Mouse (Mus musculus) lung, embryonic 14.5 days (tissue): ENCODE results near the gene Npcd. TPM values are rescaled to one million over a fixed set of nuclear protein-coding genes. Genes with fewer than 3 reads are reported as not detected.

Source experiments
- ATAC-seq: fragments of 200-750 bp; cut with Nextera tagmentation; 2 replicates; pipeline ENCODE4 v1.8.0; 2017; ENCODE audit warnings: mild to moderate bottlenecking, moderate TSS enrichment, moderate library complexity; ENCODE audit not compliant: insufficient read depth
- DNase-seq: peaks from one replicate; pipeline ENCODE4 v3.0.0-alpha.2; 2015
- H3K27ac ChIP-seq: fragments of 300-500 bp; sonication (generic); 2 replicates; pipeline ENCODE4 v1.5.1; 2014; ENCODE audit warnings: low read depth, mild to moderate bottlenecking, moderate library complexity
- H3K27me3 ChIP-seq: fragments of 300-500 bp; sonication (generic); 2 replicates; pipeline ENCODE4 v1.6.1; 2014; ENCODE audit warnings: low read length, control low read depth; ENCODE audit not compliant: insufficient read depth
- H3K36me3 ChIP-seq: fragments of 300-500 bp; sonication (generic); 2 replicates; pipeline ENCODE4 v1.6.1; 2014; ENCODE audit warnings: control low read depth; ENCODE audit not compliant: insufficient read depth
- H3K4me1 ChIP-seq: fragments of 300-500 bp; sonication (generic); 2 replicates; pipeline ENCODE4 v1.6.1; 2014; ENCODE audit warnings: antibody characterized with exemption, control low read depth; ENCODE audit not compliant: insufficient read depth
- H3K4me2 ChIP-seq: fragments of 300-500 bp; sonication (generic); 2 replicates; pipeline ENCODE4 v1.6.1; 2014; ENCODE audit warnings: mild to moderate bottlenecking
- H3K4me3 ChIP-seq: fragments of 300-500 bp; sonication (generic); 2 replicates; pipeline ENCODE4 v1.5.1; 2014; ENCODE audit warnings: low read depth, low read length
- H3K9ac ChIP-seq: fragments of 300-500 bp; sonication (generic); 2 replicates; pipeline ENCODE4 v1.6.1; 2014
- H3K9me3 ChIP-seq: fragments of 300-500 bp; sonication (generic); 2 replicates; pipeline ENCODE4 v1.6.1; 2016; ENCODE audit warnings: low read depth, low read length, control low read depth
- CTCF ChIP-seq: IDR thresholded peaks from 2 replicates; pipeline ENCODE4 v1.5.1; 2016; ENCODE audit warnings: antibody characterized with exemption, low read depth
- WGBS: fragments of 180-500 bp; shearing (Covaris S2); extraction: QIAGEN DNeasy Blood & Tissue Kit; methylation state at CpG from one replicate; pipeline ENCODE4 v1.1.7; 2014; 5-methylcytosine and 5-hydroxymethylcytosine counted together
- polyA plus RNA-seq: library from polyadenylated mRNA; unstranded; fragments of >200 nt; fragmentation: Nextera tagmentation; extraction: Ambion mirVana; gene quantifications from 2 replicates; pipeline ENCODE4 v1.2.1, GENCODE M21; 2014

Npcd gene
- polyA plus RNA-seq, 1 experiment from 2014 or later = not detected

GRCm38 (mm10) chr15:79793076-79793475, 41.0 kb downstream of the Npcd start:
- no peaks in the 10 kb centered on the region; the same call in 1 of the 2 replicates for H3K27me3 ChIP-seq
- no peak overlapping the region for H3K4me2 ChIP-seq
- DNase-seq (no peak), ATAC-seq (no peak)
- no peak for TF ChIP-seq CTCF
- WGBS = 91% methylated on average over 9 of the region's 9 CpGs
- H3K4me1 ChIP-seq = no peaks in the 10 kb centered on the region
- H3K9me3 ChIP-seq = no peaks in the 10 kb centered on the region
- no peak overlapping the region for H3K9ac ChIP-seq
- no peak overlapping the region for H3K27ac ChIP-seq
- H3K36me3 ChIP-seq = no peaks in the 10 kb centered on the region
- H3K4me3 ChIP-seq = no peak overlapping the region

DNA sequence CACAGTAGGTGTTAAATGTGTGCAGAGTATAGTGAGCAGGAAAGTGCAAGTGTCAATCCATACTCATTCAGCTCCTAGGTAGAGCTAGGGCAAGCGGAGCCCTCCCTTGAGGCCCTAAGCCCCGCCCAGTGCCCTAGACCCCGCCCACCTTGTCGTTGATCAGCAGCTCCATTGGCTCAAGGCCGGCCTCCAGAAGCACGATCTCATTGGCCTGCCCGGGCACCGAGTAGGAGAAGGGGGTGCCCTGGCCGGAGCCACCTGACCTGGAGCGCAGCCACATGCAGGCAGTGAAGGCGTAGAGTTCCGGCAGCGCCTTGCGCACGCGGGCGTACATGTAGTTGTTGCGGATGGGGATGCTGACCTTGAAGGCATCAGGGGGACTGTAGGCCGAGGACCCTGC, 41.6 kb downstream of the Npcd start:
- Histone ChIP-seq H3K36me3 (no peaks in the 10 kb centered on the region), H3K4me2 (no peak overlapping the region), H3K4me3 (no peak overlapping the region), H3K9me3 (no peaks in the 10 kb centered on the region), H3K27me3 (no peaks in the 10 kb centered on the region; the same call in 1 of the 2 replicates), H3K9ac (no peak overlapping the region), H3K4me1 (no peaks in the 10 kb centered on the region), H3K27ac (no peak overlapping the region)
- 18% methylated on average over 19 of the region's 19 CpGs for WGBS
- no peak for TF ChIP-seq CTCF
- DNase-seq = no peak
- ATAC-seq = no peak

DNA sequence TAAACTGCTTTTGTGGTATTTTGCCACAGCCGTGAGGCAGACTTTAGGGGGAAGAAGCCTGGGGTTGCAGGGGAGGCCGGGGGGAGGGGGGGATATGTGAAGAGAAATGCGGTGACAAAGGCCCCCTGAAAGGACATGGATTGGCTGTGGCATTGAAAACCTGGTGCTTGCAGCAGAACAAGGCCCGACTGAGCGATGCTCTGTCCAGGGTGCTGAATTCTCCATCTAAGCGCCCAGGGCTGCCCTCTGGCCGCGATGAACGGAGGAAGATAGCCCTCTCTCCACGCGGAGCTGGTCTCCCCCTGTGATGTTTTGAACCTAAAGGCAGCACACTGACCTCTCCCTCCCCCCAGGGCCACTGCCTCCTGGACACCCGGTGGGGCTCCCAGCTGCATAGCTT, 42.5 kb downstream of the Npcd start:
- Histone ChIP-seq H3K9me3 (no peaks in the 10 kb centered on the region), H3K4me3 (no peak overlapping the region), H3K4me2 (no peak overlapping the region), H3K27ac (no peak overlapping the region), H3K9ac (no peak overlapping the region), H3K4me1 (no peaks in the 10 kb centered on the region), H3K36me3 (no peaks in the 10 kb centered on the region), H3K27me3 (no peaks in the 10 kb centered on the region; the same call in 1 of the 2 replicates)
- ATAC-seq (no peak), DNase-seq (peak; percentile 92)
- WGBS = 3% methylated on average over 12 of the region's 12 CpGs
- TF ChIP-seq CTCF = peak; percentile 26; the same call in 1 of the 2 replicates

GRCm38 (mm10) chr15:79790905-79791304, 43.1 kb downstream of the Npcd start:
- no peaks in the 10 kb centered on the region for H3K9me3 ChIP-seq
- ATAC-seq = no peak
- H3K36me3 ChIP-seq = no peaks in the 10 kb centered on the region
- H3K4me3 ChIP-seq = no peak overlapping the region
- 80% methylated on average over 6 of the region's 6 CpGs for whole genome bisulfite sequencing
- no peak overlapping the region for H3K27ac ChIP-seq
- no peaks in the 10 kb centered on the region for H3K4me1 ChIP-seq
- DNase-seq = no peak
- no peak for TF ChIP-seq CTCF
- H3K9ac ChIP-seq = no peak overlapping the region
- no peak overlapping the region for H3K4me2 ChIP-seq
- no peaks in the 10 kb centered on the region; the same call in 1 of the 2 replicates for H3K27me3 ChIP-seq

GRCm38 (mm10) chr15:79790111-79790510, 43.9 kb downstream of the Npcd start:
- no peaks in the 10 kb centered on the region for H3K4me1 ChIP-seq
- H3K27me3 ChIP-seq = no peaks in the 10 kb centered on the region; the same call in 1 of the 2 replicates
- no peak overlapping the region for H3K4me2 ChIP-seq
- no peak for ATAC-seq
- H3K9me3 ChIP-seq = no peaks in the 10 kb centered on the region
- 48% methylated on average over 8 of the region's 8 CpGs for WGBS
- no peak overlapping the region for H3K4me3 ChIP-seq
- H3K36me3 ChIP-seq = no peaks in the 10 kb centered on the region
- H3K27ac ChIP-seq = no peak overlapping the region
- DNase-seq = no peak
- no peak for TF ChIP-seq CTCF
- no peak overlapping the region for H3K9ac ChIP-seq

DNA sequence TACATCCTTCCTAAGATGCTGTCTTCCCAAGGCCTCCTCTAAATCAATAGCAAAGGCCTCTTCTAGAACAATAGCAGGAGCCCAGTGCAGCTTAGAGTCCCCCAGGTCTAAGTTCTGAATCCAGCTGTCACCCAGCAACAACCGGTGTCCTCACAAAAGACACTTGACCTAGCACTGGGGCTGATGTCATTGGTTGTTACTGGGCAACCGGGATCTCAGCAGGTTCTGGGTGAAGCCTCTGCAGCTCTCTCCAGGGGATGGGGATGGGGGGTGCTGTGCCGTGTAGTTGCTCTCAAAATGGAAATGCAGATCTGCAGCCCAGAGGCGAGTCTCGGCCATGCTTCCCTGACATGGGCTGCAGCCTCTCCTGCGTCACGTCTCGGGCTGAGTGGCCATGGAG, 46.2 kb downstream of the Npcd start:
- Histone ChIP-seq H3K36me3 (no peaks in the 10 kb centered on the region), H3K4me2 (no peak overlapping the region)
- WGBS = 41% methylated on average over 8 of the region's 8 CpGs

DNA sequence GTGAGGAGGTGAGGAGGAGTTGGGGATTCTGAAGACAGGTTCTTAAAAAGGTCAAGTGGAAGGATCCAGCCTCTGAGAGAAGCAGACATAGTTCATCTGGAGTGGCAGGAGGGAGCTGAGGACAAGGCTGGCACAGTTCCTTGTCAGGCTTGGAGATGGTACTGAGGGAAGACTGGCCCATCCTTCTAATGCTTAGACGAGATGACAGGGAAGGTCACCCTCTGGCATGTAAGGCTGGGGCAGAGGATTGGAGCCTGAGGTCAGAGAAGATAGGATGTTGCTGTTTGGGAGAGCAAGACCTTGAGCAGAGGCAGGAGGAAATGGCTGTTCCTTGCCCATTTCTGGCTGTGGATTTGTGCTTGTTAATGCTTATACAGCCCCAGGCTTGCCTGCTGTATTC, 49.0 kb downstream of the Npcd start:
- DNase-seq (no peak), ATAC-seq (no peak)
- Histone ChIP-seq H3K27ac (no peak overlapping the region), H3K27me3 (no peaks in the 10 kb centered on the region), H3K36me3 (no peaks in the 10 kb centered on the region), H3K9me3 (no peaks in the 10 kb centered on the region), H3K4me1 (no peaks in the 10 kb centered on the region), H3K9ac (no peak overlapping the region), H3K4me2 (no peak overlapping the region), H3K4me3 (no peak overlapping the region)
- TF ChIP-seq CTCF = no peak
- WGBS = 45% methylated on average over 1 of the region's 1 CpGs

More for the DNA sequence above, 46.2 kb downstream of the Npcd start:
- no peak for DNase-seq
- TF ChIP-seq CTCF = no peak
- Histone ChIP-seq H3K9me3 (no peaks in the 10 kb centered on the region), H3K4me1 (no peaks in the 10 kb centered on the region), H3K27ac (no peak overlapping the region), H3K27me3 (no peaks in the 10 kb centered on the region), H3K4me3 (no peak overlapping the region), H3K9ac (no peak overlapping the region)
- no peak for ATAC-seq

GRCm38 (mm10) chr15:79777749-79778148, 56.3 kb downstream of the Npcd start, which contains the start of gene Dnal4:
Dnal4 (minus strand) TSS chr15:79777849.
- H3K27ac ChIP-seq = no peak within 1 kb of the TSS
- H3K9ac ChIP-seq = no peak within 1 kb of the TSS
- H3K4me2 ChIP-seq = no peak within 1 kb of the TSS
- no peak for TF ChIP-seq CTCF
- DNase-seq (no peak), ATAC-seq (no peak)
- no peaks in the 10 kb centered on the region for H3K27me3 ChIP-seq
- no peaks in the 10 kb centered on the region for H3K9me3 ChIP-seq
- H3K4me1 ChIP-seq = peaks cover 6% of the 10 kb centered on the region; the same call in 1 of the 2 replicates
- no peaks in the 10 kb centered on the region for H3K36me3 ChIP-seq
- H3K4me3 ChIP-seq = no peak within 1 kb of the TSS
